ENCODE assay signal across 20 mouse cellular contexts in genomic region chr5:122855858-122856257, GRCm38 (mm10). TPM values are rescaled to one million over a fixed set of nuclear protein-coding genes. Genes with fewer than 3 reads are reported as not detected.
DNase-seq lines count a peak whose midpoint lies in the region; ATAC-seq and TF ChIP-seq lines count a peak whose summit lies in the region.
"Had no signal": no experiment of that assay in that cellular context is flagged by ENCODE, and none has a peak within 500 bp of the region (broad histone marks: within the 10 kb centered on the region; RNA-seq: fewer than 3 reads in every experiment).

No protein-coding gene starts in this region.

- no peak overlapping the region for H3K4me2 ChIP-seq in forebrain, postnatal 0 days (ENCODE audit: low read depth)
- H3K4me2 ChIP-seq: liver, embryonic 15.5 days had no signal

- H3K36me3 ChIP-seq in forebrain, postnatal 0 days (ENCODE audit: insufficient read depth): no peaks in the 10 kb centered on the region
- H3K36me3 ChIP-seq: liver, embryonic 15.5 days had no signal

- peak; percentile 22; the same call in 1 of the 2 replicates for TF ChIP-seq CTCF in left cerebral cortex, adult 2 months (IDR thresholded peaks at IDR 0.05)
- no peak for TF ChIP-seq CTCF in forebrain, postnatal 0 days (IDR thresholded peaks at IDR 0.05; ENCODE audit: low read depth)

- no peak overlapping the region for H3K4me3 ChIP-seq in left cerebral cortex, adult 2 months
- H3K4me3 ChIP-seq in forebrain, postnatal 0 days (ENCODE audit: low read depth, low read length): no peak overlapping the region
- H3K4me3 ChIP-seq: liver, embryonic 15.5 days had no signal

- H3K9me3 ChIP-seq in forebrain, postnatal 0 days (ENCODE audit: low read length): no peaks in the 10 kb centered on the region
- H3K9me3 ChIP-seq: liver, embryonic 15.5 days had no signal

- H3K27me3 ChIP-seq in forebrain, postnatal 0 days (ENCODE audit: insufficient read depth, low read length): no peaks in the 10 kb centered on the region
- H3K27me3 ChIP-seq: liver, embryonic 15.5 days had no signal

- no peak overlapping the region for H3K9ac ChIP-seq in forebrain, postnatal 0 days
- H3K9ac ChIP-seq: liver, embryonic 15.5 days had no signal

- DNase-seq in left cerebral cortex, adult 2 months (ENCODE audit: extremely low spot score in 1 of 2, low spot score in 2 of 2): no peak
- no peak for DNase-seq in left cerebral cortex, adult 11 months (ENCODE audit: low spot score)
- DNase-seq in A20 (ENCODE audit: low read depth, low spot score): peak; percentile 39
- DNase-seq in spleen, postnatal 10 days (ENCODE audit: low spot score in 2 of 2): no peak
- no peak for DNase-seq in forebrain, postnatal 0 days
- DNase-seq: adrenal gland, postnatal 14 days; cerebellum, adult 9-11 months; heart, postnatal 4 days; kidney, adult 18-20 months; kidney, postnatal 14 days; lung, postnatal 10 days; retina, postnatal 1 day; thymus, postnatal 4 days had no signal

- peak; percentile 56 for ATAC-seq in CD4-positive, CD25-positive, alpha-beta regulatory T cell, adult 4 months
- peak; percentile 72 for ATAC-seq in megakaryocyte progenitor cell, adult 5-6 weeks (replicated peaks; ENCODE audit: poor library complexity)
- ATAC-seq in erythroid progenitor cell, adult 5-6 weeks (replicated peaks; ENCODE audit: low FRiP score, poor library complexity, severe bottlenecking): no peak
- ATAC-seq in forebrain, postnatal 0 days: no peak
- ATAC-seq: activated CD4-positive, CD25-positive, alpha-beta regulatory T cell, adult 4 months; hindbrain, embryonic 16.5 days; midbrain, embryonic 16.5 days had no signal

- 83% methylated on average over 3 of the region's 3 CpGs for WGBS in forebrain, postnatal 0 days

- intact Hi-C loops in left cerebral cortex, adult 2 months (cut with DNase I): no loop called here

- H3K27ac ChIP-seq in left cerebral cortex, adult 2 months: no peak overlapping the region
- H3K27ac ChIP-seq in forebrain, postnatal 0 days (ENCODE audit: low read depth, low read length): no peak overlapping the region
- H3K27ac ChIP-seq: liver, embryonic 15.5 days had no signal

- H3K4me1 ChIP-seq in forebrain, postnatal 0 days (ENCODE audit: insufficient read depth): peaks cover 2% of the 10 kb centered on the region; the same call in 1 of the 2 replicates

RNA-seq across cellular contexts. Expression of gene Rnf34, which starts 6.0 kb away (rescaled TPM):
- 10 to 100 TPM; 51.5 to 56.3 TPM for total RNA-seq in left cerebral cortex, adult 2 months (2021)
- polyA plus RNA-seq in CD4-positive, CD25-positive, alpha-beta regulatory T cell, adult 4 months (2017; shearing (Covaris generic)): 10 to 100 TPM; 25.9 to 37.5 TPM
- total RNA-seq in megakaryocyte progenitor cell, adult 5-6 weeks (2015): 7.9 and 10.1 TPM in 2 replicates
- 12.7 and 15.6 TPM in 2 replicates for total RNA-seq in megakaryocyte progenitor cell, adult 5-6 weeks (2017)
- total RNA-seq in erythroid progenitor cell, adult 5-6 weeks (2015; ENCODE audit: low replicate concordance): 5.8 and 29.3 TPM in 2 replicates
- total RNA-seq in erythroid progenitor cell, adult 5-6 weeks (2017; ENCODE audit: low replicate concordance): 7.6 and 10.4 TPM in 2 replicates
- total RNA-seq in forebrain, postnatal 0 days (2014; rRNA removed): 32.1 and 39.3 TPM in 2 replicates
- 46.1 and 46.6 TPM in 2 replicates for polyA plus RNA-seq in forebrain, postnatal 0 days (2015; fragmentation: Nextera tagmentation; extraction: Ambion mirVana)

RNA-seq across cellular contexts. Expression of gene Anapc5, which starts 34.7 kb away (rescaled TPM):
- 100 to 1,000 TPM; 222 to 229 TPM for total RNA-seq in left cerebral cortex, adult 2 months (2021)
- 100 to 1,000 TPM; 107 to 151 TPM for polyA plus RNA-seq in CD4-positive, CD25-positive, alpha-beta regulatory T cell, adult 4 months (2017; shearing (Covaris generic))
- total RNA-seq in megakaryocyte progenitor cell, adult 5-6 weeks (2015): 193 and 210 TPM in 2 replicates
- 298 and 322 TPM in 2 replicates for total RNA-seq in megakaryocyte progenitor cell, adult 5-6 weeks (2017)
- total RNA-seq in erythroid progenitor cell, adult 5-6 weeks (2015; ENCODE audit: low replicate concordance): 195 and 227 TPM in 2 replicates
- 271 and 364 TPM in 2 replicates for total RNA-seq in erythroid progenitor cell, adult 5-6 weeks (2017; ENCODE audit: low replicate concordance)
- 522 and 533 TPM in 2 replicates for total RNA-seq in forebrain, postnatal 0 days (2014; rRNA removed)
- 373 and 445 TPM in 2 replicates for polyA plus RNA-seq in forebrain, postnatal 0 days (2015; fragmentation: Nextera tagmentation; extraction: Ambion mirVana)

Comparison
In these comparisons a context has a peak if more than half of its experiments do, and no peak if none do; other contexts are left out.
1. ATAC-seq: peak in CD4-positive, CD25-positive, alpha-beta regulatory T cell, adult 4 months (single experiment) and megakaryocyte progenitor cell, adult 5-6 weeks (single experiment); none in erythroid progenitor cell, adult 5-6 weeks (single experiment) and forebrain, postnatal 0 days (single experiment).